Mouse (Mus musculus): Measurements from ENCODE around the gene Btbd8.

DNA sequence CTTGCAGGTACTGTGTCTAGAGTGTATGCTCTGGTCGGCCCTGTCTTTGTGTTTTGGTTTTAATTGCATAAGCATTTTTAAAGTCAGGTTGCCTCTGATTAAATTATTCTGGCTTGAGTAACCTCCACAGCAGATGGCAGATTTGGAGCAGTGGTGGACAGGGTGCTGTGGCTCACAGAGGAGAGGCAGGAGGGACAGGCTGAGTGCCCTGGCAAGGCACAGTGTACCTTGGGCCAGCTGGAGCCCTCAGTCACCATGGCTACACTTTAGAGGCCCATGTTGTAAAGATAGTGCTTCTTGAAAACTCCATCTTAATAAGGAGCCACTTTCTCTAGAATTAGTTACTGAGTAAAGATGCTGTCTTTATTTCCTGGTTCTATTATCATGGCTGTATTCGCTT, 58.2 kb downstream of the Btbd8 start:
- no peak for TF ChIP-seq EP300 (IDR thresholded peaks at IDR 0.05; ENCODE audit: low read depth)
- no peak for TF ChIP-seq CTCF (IDR thresholded peaks at IDR 0.05; ENCODE audit: low read depth)

All from heart, postnatal 0 days (tissue).